Mouse (Mus musculus): ENCODE data around the gene Chst10. TPM values are rescaled to one million over a fixed set of nuclear protein-coding genes. Genes with fewer than 3 reads are reported as not detected.

Chst10 gene
- total and polyA plus RNA-seq, 2 experiments = 0.05 to 0.09 TPM

- no peak for DNase-seq (ENCODE audit: extremely low read depth, low read depth, low spot score)
- TF ChIP-seq POLR2A (IDR thresholded peaks at IDR 0.05; ENCODE audit: extremely low read depth, insufficient read depth, low read length) = no peak
- no peak for TF ChIP-seq CTCF (IDR thresholded peaks at IDR 0.05; ENCODE audit: low read depth, low read length)
Measured at GRCm38 (mm10) chr1:38817671-38818070, 80.3 kb downstream of the Chst10 start.

GRCm38 (mm10) chr1:38817268-38817667 lies 80.7 kb downstream of the Chst10 start:
- Histone ChIP-seq H3K27ac (replicated peaks; ENCODE audit: insufficient read depth, low read depth, low read length) (no peak overlapping the region), H3K4me3 (ENCODE audit: insufficient read depth, low read depth, low read length) (no peak overlapping the region), H3K27me3 (ENCODE audit: control insufficient read depth, insufficient read depth, low read length) (no peaks in the 10 kb centered on the region; the same call in 1 of the 2 replicates), H3K4me1 (ENCODE audit: control insufficient read depth, insufficient read depth, low read length) (no peaks in the 10 kb centered on the region), H3K9ac (ENCODE audit: low read depth, low read length) (no peak overlapping the region), H3K36me3 (ENCODE audit: control insufficient read depth, insufficient read depth, low read length) (no peaks in the 10 kb centered on the region), H3K79me2 (ENCODE audit: control insufficient read depth, insufficient read depth, low read length) (no peaks in the 10 kb centered on the region)
- no peak for TF ChIP-seq CTCF (IDR thresholded peaks at IDR 0.05; ENCODE audit: low read depth, low read length)
- no peak for TF ChIP-seq POLR2A (IDR thresholded peaks at IDR 0.05; ENCODE audit: extremely low read depth, insufficient read depth, low read length)
- no peak for DNase-seq (ENCODE audit: extremely low read depth, low read depth, low spot score)
- 75% methylated on average over 9 of the region's 9 CpGs for WGBS

More at GRCm38 (mm10) chr1:38817671-38818070, 80.3 kb downstream of the Chst10 start:
- Histone ChIP-seq H3K4me3 (ENCODE audit: insufficient read depth, low read depth, low read length) (no peak overlapping the region), H3K27ac (replicated peaks; ENCODE audit: insufficient read depth, low read depth, low read length) (no peak overlapping the region), H3K4me1 (ENCODE audit: control insufficient read depth, insufficient read depth, low read length) (no peaks in the 10 kb centered on the region), H3K36me3 (ENCODE audit: control insufficient read depth, insufficient read depth, low read length) (no peaks in the 10 kb centered on the region), H3K27me3 (ENCODE audit: control insufficient read depth, insufficient read depth, low read length) (no peaks in the 10 kb centered on the region; the same call in 1 of the 2 replicates), H3K9ac (ENCODE audit: low read depth, low read length) (no peak overlapping the region), H3K79me2 (ENCODE audit: control insufficient read depth, insufficient read depth, low read length) (no peaks in the 10 kb centered on the region)
- WGBS = 71% methylated on average over 3 of the region's 3 CpGs

- H3K27ac ChIP-seq (replicated peaks; ENCODE audit: insufficient read depth, low read depth, low read length) = no peak overlapping the region
- H3K4me1 ChIP-seq (ENCODE audit: control insufficient read depth, insufficient read depth, low read length) = no peaks in the 10 kb centered on the region
- H3K9ac ChIP-seq (ENCODE audit: low read depth, low read length) = no peak overlapping the region
- H3K4me3 ChIP-seq (ENCODE audit: insufficient read depth, low read depth, low read length) = no peak overlapping the region
- TF ChIP-seq CTCF (IDR thresholded peaks at IDR 0.05; ENCODE audit: low read depth, low read length) (no peak), POLR2A (IDR thresholded peaks at IDR 0.05; ENCODE audit: extremely low read depth, insufficient read depth, low read length) (no peak)
- no peak for DNase-seq (ENCODE audit: extremely low read depth, low read depth, low spot score)
- no peaks in the 10 kb centered on the region for H3K36me3 ChIP-seq (ENCODE audit: control insufficient read depth, insufficient read depth, low read length)
- no peaks in the 10 kb centered on the region for H3K79me2 ChIP-seq (ENCODE audit: control insufficient read depth, insufficient read depth, low read length)
- 69% methylated on average over 4 of the region's 4 CpGs for WGBS
- no peaks in the 10 kb centered on the region; the same call in 1 of the 2 replicates for H3K27me3 ChIP-seq (ENCODE audit: control insufficient read depth, insufficient read depth, low read length)
Measured at GRCm38 (mm10) chr1:38816306-38816705, 81.7 kb downstream of the Chst10 start.

Other genes starting within 250 kb of the Chst10 start
- 0.18 and 0.34 TPM in 2 replicates for gene Aff3, start 233.2 kb downstream of the Chst10 start, total RNA-seq (2014; rRNA removed)
- 0.21 and 0.28 TPM in 2 replicates for gene Aff3, start 233.2 kb downstream of the Chst10 start, polyA plus RNA-seq (2012; rRNA removed)
- not detected in 2 replicates for gene Lonrf2, start 61.5 kb downstream of the Chst10 start, total RNA-seq (2014; rRNA removed)
- gene Lonrf2, start 61.5 kb downstream of the Chst10 start, polyA plus RNA-seq (2012; rRNA removed) = not detected in 2 replicates
- not detected in 2 replicates for gene Nms, start 41.0 kb upstream of the Chst10 start, total RNA-seq (2014; rRNA removed)
- not detected in 2 replicates for gene Nms, start 41.0 kb upstream of the Chst10 start, polyA plus RNA-seq (2012; rRNA removed)
- gene Pdcl3, start 87.4 kb upstream of the Chst10 start, total RNA-seq (2014; rRNA removed) = 14.7 and 19.0 TPM in 2 replicates
- gene Pdcl3, start 87.4 kb upstream of the Chst10 start, polyA plus RNA-seq (2012; rRNA removed) = 9.5 and 12.3 TPM in 2 replicates